8 mouse cellular contexts compared by ENCODE assay signal in the genomic region with DNA sequence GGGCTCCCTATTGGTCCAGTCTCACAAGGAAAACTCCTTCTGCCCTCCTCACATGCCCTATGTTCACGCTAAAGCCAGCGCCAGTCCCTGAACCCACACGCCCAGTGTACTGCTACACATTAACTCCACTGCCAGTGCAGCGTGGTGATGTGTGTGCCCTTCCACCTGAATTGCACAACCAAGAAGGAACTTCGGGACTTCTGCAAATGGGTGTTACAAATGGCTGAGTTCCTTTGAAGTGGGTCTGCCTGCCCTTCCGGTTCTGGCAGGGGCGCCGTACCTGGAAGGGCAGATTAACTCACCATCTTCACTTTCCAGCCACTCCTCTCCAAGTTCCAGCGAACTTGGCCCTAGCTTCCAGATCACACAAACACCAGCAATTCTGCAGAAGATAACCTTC. TPM values are rescaled to one million over a fixed set of nuclear protein-coding genes. Genes with fewer than 3 reads are reported as not detected.
A peak's percentile ranks its signal among the peaks of the same experiment; 100 is the strongest.
DNase-seq lines count a peak whose midpoint lies in the region; ATAC-seq lines count a peak whose summit lies in the region.

No protein-coding gene starts in this region.

- H3K4me2 ChIP-seq in limb, embryonic 13.5 days (replicated peaks), result peak overlapping the region; percentile 69
- peak overlapping the region; percentile 57; the same call in 1 of the 2 replicates for H3K4me2 ChIP-seq in midbrain, embryonic 15.5 days

- H3K27ac ChIP-seq in limb, embryonic 13.5 days, result peak overlapping the region; percentile 79; the same call in 1 of the 2 replicates
- peak overlapping the region; percentile 56; the same call in 1 of the 2 replicates for H3K27ac ChIP-seq in midbrain, embryonic 15.5 days

- ATAC-seq in hematopoietic stem cell, adult 5-6 weeks (replicated peaks in 1 of 2; ENCODE audit: insufficient read depth in 1 of 2, low FRiP score in 2 of 2, low TSS enrichment in 1 of 2, low read depth in 1 of 2, poor library complexity in 2 of 2, severe bottlenecking in 2 of 2), result peak; percentile 32 to 46
- ATAC-seq in limb, embryonic 13.5 days (ENCODE audit: low FRiP score, low read depth), result no peak
- ATAC-seq in midbrain, embryonic 15.5 days (replicated peaks), result no peak

- H3K36me3 ChIP-seq in limb, embryonic 13.5 days, result no peaks in the 10 kb centered on the region
- no peaks in the 10 kb centered on the region for H3K36me3 ChIP-seq in midbrain, embryonic 15.5 days (replicated peaks)

- no peaks in the 10 kb centered on the region for H3K9me3 ChIP-seq in limb, embryonic 13.5 days
- H3K9me3 ChIP-seq in midbrain, embryonic 15.5 days, result no peaks in the 10 kb centered on the region

- DNase-seq in thymus, postnatal 14 days, result peak; percentile 15
- DNase-seq in thymus, postnatal 10 days (ENCODE audit: low spot score in 2 of 2), result no peak
- no peak for DNase-seq in gastrocnemius, postnatal 10 days
- no peak for DNase-seq in adrenal gland, adult 18-20 months (ENCODE audit: low spot score in 2 of 2)
- DNase-seq in testis, postnatal 14 days (ENCODE audit: low spot score), result no peak

- H3K27me3 ChIP-seq in limb, embryonic 13.5 days, result peaks cover 7% of the 10 kb centered on the region
- H3K27me3 ChIP-seq in midbrain, embryonic 15.5 days (replicated peaks), result 0 out of 2 replicates have a peak, but pooled peaks cover 2% of the 10 kb centered on the region

- 29% methylated on average over 9 of the region's 9 CpGs for WGBS in limb, embryonic 13.5 days
- 54% methylated on average over 9 of the region's 9 CpGs for WGBS in midbrain, embryonic 15.5 days

- H3K9ac ChIP-seq in limb, embryonic 13.5 days, result no peak overlapping the region
- no peak overlapping the region for H3K9ac ChIP-seq in midbrain, embryonic 15.5 days

- peak overlapping the region; percentile 37 for H3K4me3 ChIP-seq in limb, embryonic 13.5 days
- H3K4me3 ChIP-seq in midbrain, embryonic 15.5 days, result no peak overlapping the region

- peaks cover 51% of the 10 kb centered on the region for H3K4me1 ChIP-seq in limb, embryonic 13.5 days
- H3K4me1 ChIP-seq in midbrain, embryonic 15.5 days, result peaks cover 28% of the 10 kb centered on the region

RNA-seq across cellular contexts. Expression of a gene that starts 12.5 kb away (rescaled TPM):
- 15.8 and 18.0 TPM in 2 replicates for total RNA-seq in hematopoietic stem cell, adult 5-6 weeks (2017)
- polyA plus RNA-seq in limb, embryonic 13.5 days (2015; fragmentation: Nextera tagmentation; extraction: Ambion mirVana), result 3.9 and 5.4 TPM in 2 replicates
- polyA plus RNA-seq in midbrain, embryonic 15.5 days (2015; fragmentation: Nextera tagmentation; extraction: Ambion mirVana), result 4.8 and 5.3 TPM in 2 replicates
- 10 to 100 TPM; 14.2 to 15.3 TPM for total RNA-seq in gastrocnemius, postnatal 10 days (2021)
- 10 to 100 TPM in 1 of 2 experiments, 1 to 10 TPM in 1; 7.8 to 11.4 TPM for total RNA-seq in adrenal gland, adult 18-20 months (2021)

Comparison
In these comparisons a context has a peak if more than half of its experiments do, and no peak if none do; other contexts are left out.
1. ATAC-seq: peak in hematopoietic stem cell, adult 5-6 weeks (2 of 2); none in limb, embryonic 13.5 days (single experiment) and midbrain, embryonic 15.5 days (single experiment).